Mouse (Mus musculus) right cerebral cortex, postnatal 10 days (tissue): ENCODE results near the gene Calcb.
A peak's percentile ranks its signal among the peaks of the same experiment; 100 is the strongest.
"Not testable (repeated sequence)": the region's sequence is repeated elsewhere in the genome, so short reads cannot be mapped to it uniquely, and the experiment has no call there.

Experiments used
- DNase-seq, 2 experiments: peaks; one replicate each; pipeline ENCODE4 v3.0.0; 2021; ENCODE audit warnings: low spot score in 2 of 2

Gene Calcb

GRCm38 (mm10) chr7:114718300-114718699 lies at the start of gene Calcb:
Gene Calcb (plus strand): TSS chr7:114718643.
- no peak for DNase-seq

- DNase-seq: no peak
These were observed 47.0 kb upstream of the Calcb start for GRCm38 (mm10) chr7:114671405-114671804.

GRCm38 (mm10) chr7:114672697-114673096 lies 45.7 kb upstream of the Calcb start:
- peak; percentile 23 to 24 for DNase-seq

GRCm38 (mm10) chr7:114692339-114692738 lies 26.1 kb upstream of the Calcb start:
- no peak for DNase-seq

GRCm38 (mm10) chr7:114700871-114701270 lies 17.6 kb upstream of the Calcb start:
- no peak for DNase-seq

- no peak for DNase-seq
These were observed 11.7 kb upstream of the Calcb start for GRCm38 (mm10) chr7:114706716-114707115.

DNA sequence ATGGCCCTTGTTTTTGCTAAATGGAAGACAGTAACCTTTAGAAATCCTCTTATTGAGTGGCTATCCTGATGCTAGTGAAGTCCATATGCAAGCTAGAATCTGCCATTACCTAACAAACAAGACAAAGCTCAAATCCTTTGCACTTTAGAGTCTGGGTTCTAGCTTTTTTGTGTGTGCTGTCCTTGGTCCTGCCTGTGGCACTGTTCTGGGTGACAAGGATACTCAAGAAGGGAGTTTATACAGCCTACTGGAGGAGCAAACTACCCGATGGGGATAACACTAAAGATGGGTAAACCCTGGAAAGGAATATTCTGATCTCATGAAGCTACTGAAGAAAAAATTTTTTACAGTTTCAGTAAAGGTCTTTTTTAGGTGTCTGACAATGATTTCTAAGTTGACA lies 11.0 kb upstream of the Calcb start:
- no peak for DNase-seq

GRCm38 (mm10) chr7:114710419-114710818 lies 8.0 kb upstream of the Calcb start:
- DNase-seq: no peak

- DNase-seq: no peak
These were observed 5.9 kb upstream of the Calcb start for GRCm38 (mm10) chr7:114712523-114712922.

- DNase-seq: peak; percentile 29 to 42
These were observed 1.1 kb downstream of the Calcb start for GRCm38 (mm10) chr7:114719381-114720131.

DNA sequence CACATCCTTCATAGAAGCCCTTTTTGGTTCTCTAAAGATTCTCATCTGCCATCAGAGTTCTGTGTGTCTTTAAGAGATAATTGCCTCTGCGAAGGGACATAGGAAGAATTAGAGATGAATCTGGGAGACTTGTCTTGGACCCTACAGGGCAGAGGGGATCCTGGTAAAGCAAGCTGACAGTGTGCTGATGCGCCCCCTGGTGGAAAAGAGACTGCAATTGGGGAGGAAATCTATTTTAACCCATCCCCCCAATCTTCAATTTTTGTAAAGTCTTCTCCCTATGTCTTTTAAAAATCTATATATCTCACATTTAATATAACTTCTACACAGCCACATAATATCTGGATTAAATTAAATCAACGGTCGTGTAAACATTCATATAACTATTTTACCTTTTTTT lies 11.3 kb downstream of the Calcb start:
- not testable (repeated sequence) for DNase-seq

GRCm38 (mm10) chr7:114731175-114731574 lies 12.7 kb downstream of the Calcb start:
- DNase-seq: no peak

DNA sequence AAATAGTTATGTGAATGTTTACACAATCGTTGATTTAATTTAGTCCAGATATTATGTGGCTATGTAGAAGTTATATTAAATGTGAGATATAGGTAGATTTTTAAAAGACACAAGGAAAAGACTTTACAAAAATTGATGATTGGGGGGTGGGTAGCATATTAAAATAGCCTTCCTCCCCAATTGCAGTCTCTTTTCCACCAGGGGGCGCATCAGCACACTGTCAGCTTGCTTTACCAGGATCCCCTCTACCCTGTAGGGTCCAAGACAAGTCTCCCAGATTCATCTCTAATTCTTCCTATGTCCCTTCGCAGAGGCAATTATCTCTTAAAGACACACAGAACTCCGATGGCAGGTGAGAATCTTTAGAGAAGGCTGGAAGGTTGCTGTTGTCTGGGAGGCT lies 13.3 kb downstream of the Calcb start:
- not testable (repeated sequence) for DNase-seq

DNA sequence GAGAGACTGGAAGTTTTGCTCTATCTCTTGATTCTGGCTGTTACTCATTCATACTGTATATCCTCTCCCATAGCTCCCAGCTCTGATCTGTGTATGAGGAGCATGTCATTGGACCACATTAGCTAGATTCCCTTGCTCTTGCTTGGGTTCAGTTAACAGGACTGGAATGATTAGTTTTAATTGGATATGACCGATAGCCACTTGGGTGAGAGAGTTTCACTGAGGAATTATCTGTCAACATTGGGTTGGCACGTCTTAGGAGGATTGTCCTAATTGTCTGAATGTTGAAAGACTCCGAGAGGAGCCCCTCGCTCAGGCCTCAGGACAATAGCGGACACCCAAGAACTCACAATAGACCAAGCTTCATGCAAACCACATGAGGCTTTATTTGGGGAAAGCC lies 17.8 kb downstream of the Calcb start:
- DNase-seq: no peak

- no peak for DNase-seq
These were observed 19.7 kb downstream of the Calcb start for GRCm38 (mm10) chr7:114738166-114738565.

- no peak for DNase-seq
These were observed 22.1 kb downstream of the Calcb start for GRCm38 (mm10) chr7:114740360-114741165.

- no peak for DNase-seq
These were observed 24.8 kb downstream of the Calcb start, which contains the start of gene Insc for GRCm38 (mm10) chr7:114743022-114743780. Gene Insc (plus strand): TSS chr7:114743694.

DNA sequence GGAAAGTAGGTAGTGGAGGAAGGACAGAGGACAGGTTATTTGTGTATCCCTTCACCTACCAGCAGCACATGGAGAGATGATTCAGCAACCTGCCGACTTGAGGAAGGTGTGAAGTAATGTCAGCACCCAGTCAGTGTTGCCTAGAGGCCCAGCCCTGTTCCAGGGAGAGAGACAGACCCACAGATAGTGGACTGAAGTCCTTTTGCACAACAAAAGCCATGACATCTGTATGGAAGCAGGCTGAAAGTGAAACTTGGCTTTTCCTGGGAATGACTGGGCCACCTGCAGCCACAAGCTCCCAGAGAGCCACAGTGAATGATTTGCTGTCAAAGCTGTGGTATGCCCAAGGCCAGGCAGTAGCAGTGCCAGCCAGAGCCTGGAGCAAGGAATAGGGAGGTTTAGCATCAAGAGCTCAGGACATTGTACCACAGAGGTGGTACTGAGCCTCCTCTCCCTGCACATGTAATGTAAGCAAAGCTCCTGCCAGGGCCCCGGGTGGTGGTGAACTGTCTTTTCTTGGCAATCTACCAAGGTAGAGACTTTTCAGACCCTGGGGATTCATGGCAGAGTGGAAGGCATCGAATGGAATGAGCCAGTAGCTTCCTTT lies 26.3 kb downstream of the Calcb start:
- no peak for DNase-seq

GRCm38 (mm10) chr7:114745481-114746271 lies 27.2 kb downstream of the Calcb start:
- no peak for DNase-seq

DNA sequence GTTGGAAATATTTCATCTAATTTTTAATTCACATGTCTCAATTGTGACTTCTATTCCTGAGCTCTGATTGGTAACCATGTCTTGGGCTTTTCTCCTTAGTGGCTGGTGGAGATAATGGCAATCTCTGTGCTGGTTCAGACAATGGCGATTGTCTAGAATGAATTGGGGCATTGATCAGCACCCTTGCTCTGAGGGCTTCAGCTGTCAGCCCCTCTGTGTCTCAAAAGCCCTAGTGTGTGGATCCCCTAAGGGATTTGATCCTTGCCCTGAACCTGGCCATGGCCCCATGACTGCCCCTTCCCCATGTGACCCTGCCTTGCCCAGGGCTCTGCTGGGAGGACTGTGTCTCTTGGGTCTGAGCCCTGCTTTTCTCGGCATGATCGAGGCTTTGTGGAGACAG lies 29.2 kb downstream of the Calcb start:
- DNase-seq: no peak

DNA sequence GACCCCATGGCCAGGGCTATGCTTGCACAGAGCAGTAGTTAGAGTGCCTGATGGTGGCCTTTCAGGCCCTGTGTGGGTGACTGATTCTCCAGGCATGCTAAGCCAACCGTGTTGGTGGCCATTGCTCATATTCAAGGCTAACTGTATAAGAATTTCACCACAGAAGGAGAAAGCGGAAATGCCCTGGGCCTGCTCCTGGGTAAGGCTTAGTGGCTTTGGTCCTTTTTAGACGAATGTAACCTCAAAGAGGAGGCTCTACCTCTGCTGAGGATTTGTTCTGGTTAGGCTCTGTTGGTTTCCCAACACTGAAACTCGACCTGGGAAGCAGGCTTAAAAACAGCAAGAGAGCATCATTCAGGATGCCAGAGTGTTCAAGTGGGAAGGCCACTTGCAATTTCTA lies 29.8 kb downstream of the Calcb start:
- DNase-seq: no peak
